Mouse (Mus musculus): ENCODE data around the gene Zfp688.
"Not testable (repeated sequence)": the region's sequence is repeated elsewhere in the genome, so short reads cannot be mapped to it uniquely, and the experiment has no call there.

Zfp688 gene

DNA sequence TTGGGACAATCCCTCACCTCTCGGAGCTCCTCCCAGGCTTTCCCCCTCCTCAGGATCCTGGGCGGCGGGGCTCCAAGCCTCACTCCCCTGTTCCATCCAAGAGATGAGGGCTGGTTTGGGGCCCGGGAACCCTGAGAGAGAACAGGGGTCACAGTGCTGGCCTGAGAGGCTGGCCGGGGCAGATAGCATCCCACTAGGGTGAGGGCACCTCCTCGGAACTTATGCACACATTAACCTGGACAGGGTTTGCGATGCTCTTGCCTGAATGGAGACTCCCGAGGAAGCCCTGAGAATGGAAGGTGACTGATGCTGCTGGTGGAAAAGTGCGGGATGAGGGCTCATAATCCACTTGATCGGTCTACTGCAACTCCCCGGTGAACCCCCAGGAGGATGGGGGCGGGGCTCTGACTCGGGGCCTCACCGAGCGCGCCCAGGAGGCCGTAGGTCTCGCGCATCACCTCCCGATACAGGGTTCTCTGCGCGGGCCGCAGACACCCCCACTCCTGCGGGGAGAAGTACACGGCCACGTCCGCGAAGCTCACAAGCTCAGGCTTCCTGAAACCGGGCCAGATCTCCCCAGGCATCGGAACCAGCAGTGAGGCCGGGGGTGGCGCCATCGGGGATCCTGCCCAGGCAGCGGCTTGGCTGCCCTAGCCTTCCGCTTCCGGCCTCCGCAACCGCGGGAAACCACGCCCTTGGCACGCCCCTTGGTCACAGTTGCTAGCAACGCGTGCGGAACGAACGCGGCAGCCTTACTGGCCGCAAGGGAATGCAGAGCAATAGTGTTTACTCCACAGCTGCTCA is at the start of gene Zfp688:
Gene Zfp688 (minus strand): TSS at position 681 of the 804 bp plus-strand sequence.
- DNase-seq (ENCODE audit: low read depth, low spot score): peak; percentile 56

GRCm38 (mm10) chr7:127471646-127472010 is 49.8 kb upstream of the Zfp688 start:
- DNase-seq (ENCODE audit: low read depth, low spot score): no peak

DNA sequence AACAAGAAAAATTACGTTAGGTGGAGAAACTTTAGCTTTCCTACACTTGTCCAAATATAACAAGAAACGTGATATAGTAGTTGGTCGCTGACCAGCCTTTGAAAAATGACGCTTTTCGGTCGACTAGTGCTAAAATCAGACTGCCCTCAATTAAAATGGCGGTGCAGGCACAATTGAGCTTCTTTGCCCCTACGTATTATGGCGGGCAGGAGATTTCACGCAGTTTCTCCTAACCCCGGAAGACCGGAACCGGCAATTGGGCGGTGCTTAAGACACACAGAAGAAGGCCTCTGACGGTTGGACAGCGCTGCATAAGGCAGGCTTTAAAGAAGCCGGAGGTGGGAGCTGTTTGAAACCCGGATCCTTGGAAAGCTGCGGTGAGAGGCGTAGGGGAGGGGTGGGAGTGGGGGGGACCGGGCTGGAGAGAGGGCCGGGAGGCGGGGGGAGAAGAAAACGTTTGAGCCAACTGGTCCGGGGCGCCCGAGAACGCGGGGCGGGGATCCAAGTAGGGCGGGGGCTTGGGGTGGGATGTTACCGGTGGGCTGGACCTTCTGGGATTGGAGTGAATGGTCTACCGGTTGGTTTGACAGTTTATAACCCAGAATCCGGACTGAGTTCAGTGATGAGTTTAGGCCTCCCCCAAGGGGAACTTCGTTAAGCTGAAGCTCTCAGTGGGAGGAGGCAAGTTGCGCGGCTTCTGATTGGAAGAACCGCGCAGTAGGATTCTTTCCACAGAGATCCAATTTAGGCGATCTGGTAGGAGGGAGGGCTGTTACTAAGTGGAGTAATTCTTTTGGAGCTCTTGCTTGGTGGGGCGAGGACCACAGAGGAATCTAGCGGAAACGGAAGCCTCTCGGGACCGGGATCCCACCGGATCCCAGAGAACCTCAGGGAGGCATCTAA is 49.1 kb upstream of the Zfp688 start:
- DNase-seq (ENCODE audit: low read depth, low spot score): peak; percentile 99

GRCm38 (mm10) chr7:127470011-127470715 is 48.3 kb upstream of the Zfp688 start:
- no peak for DNase-seq (ENCODE audit: low read depth, low spot score)

DNA sequence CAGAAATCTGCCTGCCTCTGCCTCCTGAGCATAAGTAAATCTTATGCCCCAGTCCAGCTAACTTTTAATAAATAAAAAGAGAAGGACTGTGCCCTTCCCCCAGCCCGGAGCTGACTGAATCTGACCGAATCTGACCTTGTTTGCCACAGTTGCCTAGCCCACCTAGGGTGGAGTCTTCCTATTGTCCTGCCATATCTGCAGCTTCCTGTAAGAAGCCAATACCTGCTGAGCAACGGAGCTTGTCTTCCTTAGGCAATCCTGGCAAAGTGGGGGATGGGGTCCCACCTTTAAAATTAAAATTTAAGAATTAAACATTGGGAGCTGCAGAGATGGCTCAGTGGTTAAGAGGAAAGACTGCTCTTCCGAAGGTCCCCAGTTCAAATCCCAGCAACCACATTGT is 44.7 kb upstream of the Zfp688 start:
- no peak for DNase-seq (ENCODE audit: low read depth, low spot score)

DNA sequence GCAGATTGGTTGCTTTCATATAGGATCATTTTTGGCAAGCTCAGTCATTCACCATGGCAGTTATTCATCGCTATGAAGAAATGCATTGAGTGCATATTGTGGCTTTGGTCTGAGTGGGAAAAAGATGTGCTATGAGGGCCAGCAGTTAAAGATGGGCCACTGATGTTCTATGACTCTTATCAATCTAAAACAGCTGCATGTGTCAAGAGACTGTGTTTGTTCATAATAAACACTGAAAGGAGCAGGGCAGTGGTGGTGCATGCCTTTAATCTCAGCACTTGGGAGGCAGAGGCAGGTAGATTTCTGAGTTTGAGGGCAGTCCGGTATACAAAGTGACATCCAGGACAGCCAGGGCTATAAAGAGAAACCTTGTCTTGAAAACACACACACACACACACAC is 43.8 kb upstream of the Zfp688 start:
- not testable (repeated sequence) for DNase-seq (ENCODE audit: low read depth, low spot score)

GRCm38 (mm10) chr7:127465191-127465590 is 43.3 kb upstream of the Zfp688 start:
- no peak for DNase-seq (ENCODE audit: low read depth, low spot score)

DNA sequence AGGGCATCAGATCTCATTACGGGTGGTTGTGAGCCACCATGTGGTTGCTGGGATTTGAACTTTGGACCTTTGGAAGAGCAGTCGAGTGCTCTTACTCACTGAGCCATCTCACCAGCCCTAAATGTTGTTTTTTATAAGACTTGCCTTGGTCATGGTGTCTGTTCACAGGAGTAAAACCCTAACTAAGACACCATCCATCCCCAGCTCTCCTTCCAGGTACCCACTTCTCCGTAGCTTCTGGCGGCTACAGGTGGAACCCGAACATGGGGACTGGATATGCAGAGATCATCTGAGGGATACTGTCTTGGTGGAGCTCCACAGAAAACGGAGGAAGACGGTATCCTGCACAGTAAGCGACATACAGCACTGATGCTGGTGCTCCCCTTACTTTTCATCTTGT is 37.4 kb upstream of the Zfp688 start, which contains the start of gene Prr14:
Gene Prr14 (plus strand): TSS at position 301 of the 400 bp plus-strand sequence.
- not testable (repeated sequence) for DNase-seq (ENCODE audit: low read depth, low spot score)

- DNase-seq (ENCODE audit: low read depth, low spot score): not testable (repeated sequence)
Measured at GRCm38 (mm10) chr7:127458371-127459122, 36.7 kb upstream of the Zfp688 start.

GRCm38 (mm10) chr7:127454905-127455304 is 33.0 kb upstream of the Zfp688 start:
- no peak for DNase-seq (ENCODE audit: low read depth, low spot score)

- DNase-seq (ENCODE audit: low read depth, low spot score): no peak
Measured at GRCm38 (mm10) chr7:127453056-127453455, 31.2 kb upstream of the Zfp688 start.

DNA sequence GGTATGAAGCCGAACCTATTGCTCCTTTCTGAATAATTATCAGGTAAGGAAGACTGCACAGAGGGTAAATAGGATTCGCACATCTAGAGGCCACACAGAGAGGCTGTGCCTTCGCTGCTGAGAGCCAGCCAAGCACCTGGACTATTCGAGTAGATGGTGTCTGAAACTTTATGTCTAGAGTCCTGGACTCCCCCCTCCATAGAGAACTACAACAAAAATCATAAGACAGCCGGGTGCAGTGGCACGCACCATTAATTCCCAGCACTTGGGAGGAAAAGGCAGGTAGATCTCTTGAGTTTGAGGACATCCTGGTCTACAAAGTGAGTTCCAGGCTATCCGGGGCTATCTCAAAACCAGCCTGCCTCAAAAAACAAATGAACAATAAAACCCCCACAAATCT is 28.1 kb upstream of the Zfp688 start:
- DNase-seq (ENCODE audit: low read depth, low spot score): no peak

- peak; percentile 96 for DNase-seq (ENCODE audit: low read depth, low spot score)
Measured at GRCm38 (mm10) chr7:127448521-127449300, 26.8 kb upstream of the Zfp688 start, which contains the start of gene Zfp689. Zfp689 (minus strand) TSS chr7:127449158.

DNA sequence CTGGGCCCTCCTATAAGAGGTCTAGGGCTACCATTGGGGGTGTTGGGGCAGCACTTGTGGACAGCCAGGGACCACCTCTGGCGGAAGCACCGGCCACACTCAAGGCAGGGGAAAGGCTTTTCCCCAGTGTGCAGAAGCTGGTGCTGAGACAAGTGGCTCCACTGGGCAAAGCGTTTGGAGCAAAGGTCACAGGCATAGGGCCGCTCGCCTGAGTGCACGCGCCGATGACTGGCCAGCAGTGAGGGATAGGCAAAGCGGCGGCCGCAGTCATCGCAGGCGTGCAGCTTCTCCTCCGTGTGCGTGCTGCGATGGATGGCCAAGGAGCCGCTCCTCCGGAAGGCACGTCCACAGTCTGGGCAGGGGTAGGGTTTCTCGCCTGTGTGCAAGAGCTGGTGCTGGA is 22.1 kb upstream of the Zfp688 start:
- DNase-seq (ENCODE audit: low read depth, low spot score): no peak

DNA sequence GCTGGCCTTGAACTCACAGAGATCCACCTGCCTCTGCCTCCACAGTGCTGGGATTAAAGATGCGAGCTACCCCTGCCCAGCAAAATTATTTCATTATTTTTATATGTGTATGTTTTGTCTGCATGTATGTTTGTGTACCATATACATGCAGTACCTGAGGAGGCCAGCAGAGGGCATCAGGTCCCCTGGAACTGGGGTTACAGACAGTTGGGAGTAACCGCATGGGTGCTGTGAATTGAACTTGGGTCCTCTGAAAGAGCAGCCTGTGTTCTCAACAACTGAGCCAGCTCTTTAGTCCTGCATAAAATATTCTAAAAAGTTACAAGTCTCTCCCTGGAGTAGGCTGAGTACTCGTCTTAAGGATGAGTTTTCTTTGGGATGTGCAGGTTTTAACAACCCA is 15.9 kb upstream of the Zfp688 start:
- no peak for DNase-seq (ENCODE audit: low read depth, low spot score)

GRCm38 (mm10) chr7:127435206-127435605 is 13.3 kb upstream of the Zfp688 start:
- no peak for DNase-seq (ENCODE audit: low read depth, low spot score)

DNA sequence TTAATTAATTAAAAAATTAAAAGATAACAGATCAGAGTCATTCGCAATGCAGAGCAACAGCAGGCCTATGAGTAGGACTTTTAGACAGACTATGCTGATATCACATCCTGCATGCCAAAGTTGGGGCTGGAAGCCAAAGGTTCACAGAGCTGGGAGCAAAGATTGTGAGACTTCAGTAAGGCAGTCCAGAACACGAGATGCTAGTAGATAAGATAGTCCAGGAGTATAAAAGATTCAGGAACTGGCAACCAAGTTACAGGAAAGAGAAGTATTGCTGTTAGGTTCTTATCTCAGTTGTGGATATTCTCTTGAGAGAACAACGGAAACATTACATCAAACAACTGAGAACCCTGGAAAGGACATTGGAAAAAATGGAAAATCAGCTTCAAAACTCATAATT is 4.5 kb upstream of the Zfp688 start:
- no peak for DNase-seq (ENCODE audit: low read depth, low spot score)

GRCm38 (mm10) chr7:127425911-127426310 is 4.0 kb upstream of the Zfp688 start:
- DNase-seq (ENCODE audit: low read depth, low spot score): no peak

DNA sequence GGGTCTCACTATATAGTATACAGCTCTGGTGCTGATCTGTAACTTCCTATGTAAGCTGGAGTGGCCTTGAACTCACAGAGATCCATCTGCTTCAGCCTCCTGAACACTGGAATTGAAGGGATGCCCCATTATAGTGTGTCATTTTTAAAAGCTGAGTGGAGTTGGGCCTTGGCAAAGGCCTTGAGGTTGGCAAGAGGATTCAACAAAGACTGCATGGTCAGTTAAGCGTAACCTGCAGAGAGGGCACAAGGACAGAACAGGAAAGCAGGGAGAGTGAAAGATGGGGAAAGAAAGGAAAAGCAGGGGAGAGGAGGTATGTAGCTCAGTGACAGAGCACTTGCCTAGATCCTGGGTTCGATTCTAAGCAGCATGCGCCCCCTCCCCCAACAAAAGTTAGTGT is 3.4 kb upstream of the Zfp688 start:
- DNase-seq (ENCODE audit: low read depth, low spot score): no peak

- no peak for DNase-seq (ENCODE audit: low read depth, low spot score)
Measured at GRCm38 (mm10) chr7:127422247-127422646, 379 bp upstream of the Zfp688 start.

Data from brain, embryonic 18.5 days (tissue).